Mouse (Mus musculus) neural tube, embryonic 11.5 days (tissue): ENCODE results near the gene Nemp2. TPM values are rescaled to one million over a fixed set of nuclear protein-coding genes. Genes with fewer than 3 reads are reported as not detected.

Source experiments
- polyA plus RNA-seq: library from polyadenylated mRNA; unstranded; fragments of >200 nt; fragmentation: Nextera tagmentation; extraction: Ambion mirVana; gene quantifications from 2 replicates; pipeline ENCODE4 v1.2.1, GENCODE M21; 2014

Nemp2 gene
- polyA plus RNA-seq, 1 experiment from 2014 or later = 9.0 TPM

Other genes with a start within 250 kb of the Nemp2 start
- gene Nab1, start 130.0 kb upstream of the Nemp2 start, polyA plus RNA-seq = 10.0 and 10.3 TPM in 2 replicates
- gene Mfsd6, start 96.8 kb downstream of the Nemp2 start, polyA plus RNA-seq = 4.2 and 4.7 TPM in 2 replicates
- gene Inpp1, start 187.0 kb downstream of the Nemp2 start, polyA plus RNA-seq = 11.3 and 12.4 TPM in 2 replicates
- 34.2 and 34.6 TPM in 2 replicates for gene Hibch, start 214.2 kb downstream of the Nemp2 start, polyA plus RNA-seq